Mouse (Mus musculus) right cerebral cortex, postnatal 4 days (tissue): ENCODE data around the gene Olfr819.
"Not testable (repeated sequence)": the region's sequence is repeated elsewhere in the genome, so short reads cannot be mapped to it uniquely, and the experiment has no call there.

Experiments used
- DNase-seq: peaks from one replicate; pipeline ENCODE4 v3.0.0-alpha.2; 2022

The Olfr819 gene

DNA sequence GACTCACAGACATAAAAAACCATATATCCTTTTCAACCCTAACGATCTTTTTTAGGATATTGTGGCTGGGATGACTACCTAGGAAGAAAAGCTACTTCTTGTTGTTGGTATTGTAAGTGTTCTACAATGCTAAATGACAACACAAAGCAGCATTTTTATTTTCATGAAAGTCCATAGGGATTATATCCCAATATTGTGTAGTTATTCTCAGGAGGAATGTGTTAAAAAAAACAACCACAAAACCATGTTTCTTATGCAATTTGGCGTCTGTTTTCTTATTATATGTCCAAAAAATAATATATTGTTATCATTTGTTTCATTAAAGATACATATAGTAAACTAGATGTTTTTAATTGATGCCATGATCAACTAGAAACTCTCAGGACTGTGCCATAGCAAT, at the start of gene Olfr819:
Gene Olfr819 (minus strand): TSS at position 101 of the 400 bp plus-strand sequence.
- not testable (repeated sequence) for DNase-seq

DNA sequence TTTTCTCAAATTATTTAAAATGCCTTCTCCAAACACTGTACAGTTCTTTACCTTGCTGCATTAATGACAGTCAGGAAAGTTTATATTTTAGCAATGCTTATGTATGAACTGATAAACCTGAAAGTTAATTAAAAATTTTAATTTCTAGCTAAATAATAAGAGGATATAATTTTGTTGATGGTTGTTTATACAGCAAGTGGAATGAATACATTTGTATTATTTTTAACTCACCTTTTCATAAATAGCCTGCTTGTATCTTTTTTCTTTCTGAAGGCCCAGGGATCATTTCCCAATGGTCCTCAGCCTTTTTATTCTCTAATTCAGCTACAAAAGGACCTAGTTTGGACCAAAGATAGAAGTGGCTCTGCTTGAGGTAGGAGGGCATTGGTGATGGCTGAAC, 45.3 kb upstream of the Olfr819 start, which contains the start of gene Olfr820:
Gene Olfr820 (plus strand): TSS at position 301 of the 400 bp plus-strand sequence.
- no peak for DNase-seq

GRCm38 (mm10) chr10:130005366-130005765, 38.3 kb upstream of the Olfr819 start:
- not testable (repeated sequence) for DNase-seq

DNA sequence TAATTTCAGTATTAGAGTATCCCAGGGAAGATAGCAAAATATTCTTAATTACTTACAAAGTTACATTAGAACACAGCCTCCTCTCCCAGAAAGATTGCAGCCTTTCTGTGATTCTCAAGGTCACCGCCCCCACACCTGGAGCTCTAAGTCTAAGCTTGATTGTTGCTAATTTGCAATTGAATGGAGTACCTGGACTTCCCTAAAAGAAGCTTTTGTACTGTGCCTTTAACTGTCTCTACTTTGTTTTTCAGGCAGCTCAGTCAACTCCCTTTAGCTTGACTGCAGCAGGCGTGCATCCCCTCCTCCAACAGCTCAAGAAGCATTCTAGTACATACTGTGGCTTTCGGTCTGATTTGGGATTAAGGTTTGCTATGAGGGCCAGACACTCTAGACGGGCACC, 37.0 kb upstream of the Olfr819 start:
- not testable (repeated sequence) for DNase-seq

DNA sequence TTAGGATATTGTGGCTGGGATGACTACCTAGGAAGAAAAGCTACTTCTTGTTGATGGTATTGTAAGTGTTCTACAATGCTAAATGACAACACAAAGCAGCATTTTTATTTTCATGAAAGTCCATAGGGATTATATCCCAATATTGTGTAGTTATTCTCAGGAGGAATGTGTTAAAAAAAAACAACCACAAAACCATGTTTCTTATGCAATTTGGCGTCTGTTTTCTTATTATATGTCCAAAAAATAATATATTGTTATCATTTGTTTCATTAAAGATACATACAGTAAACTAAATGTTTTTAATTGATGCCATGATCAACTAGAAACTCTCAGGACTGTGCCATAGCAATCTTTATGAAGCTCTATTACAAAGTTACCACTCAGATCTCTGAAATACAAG, 17.9 kb upstream of the Olfr819 start, which contains the start of gene Gm10310:
Gene Gm10310 (minus strand): TSS at position 101 of the 400 bp plus-strand sequence.
- not testable (repeated sequence) for DNase-seq

DNA sequence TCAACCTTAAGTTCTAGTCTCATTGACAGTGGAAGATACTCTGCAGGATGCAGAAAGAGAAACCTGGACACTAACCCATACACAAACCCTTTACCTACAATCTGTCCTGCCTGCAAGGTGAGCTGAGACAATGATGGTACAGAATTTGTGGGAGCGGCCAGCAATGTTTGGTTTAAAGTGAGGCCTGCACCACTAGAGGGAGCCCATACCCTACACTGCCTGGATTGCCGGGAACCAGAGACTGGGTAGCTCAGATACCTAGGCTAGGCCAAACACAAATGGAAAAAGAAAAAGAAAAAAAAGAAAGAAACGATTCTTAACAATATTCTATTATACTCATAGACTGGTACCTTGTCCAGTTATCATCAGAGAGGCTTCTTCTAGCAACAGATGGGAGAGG, 14.8 kb upstream of the Olfr819 start:
- not testable (repeated sequence) for DNase-seq

- DNase-seq, result not testable (repeated sequence)
Observed at GRCm38 (mm10) chr10:129976040-129976439, 9.0 kb upstream of the Olfr819 start, which contains the start of gene Olfr247. Gene Olfr247 (minus strand): TSS chr10:129976140.

DNA sequence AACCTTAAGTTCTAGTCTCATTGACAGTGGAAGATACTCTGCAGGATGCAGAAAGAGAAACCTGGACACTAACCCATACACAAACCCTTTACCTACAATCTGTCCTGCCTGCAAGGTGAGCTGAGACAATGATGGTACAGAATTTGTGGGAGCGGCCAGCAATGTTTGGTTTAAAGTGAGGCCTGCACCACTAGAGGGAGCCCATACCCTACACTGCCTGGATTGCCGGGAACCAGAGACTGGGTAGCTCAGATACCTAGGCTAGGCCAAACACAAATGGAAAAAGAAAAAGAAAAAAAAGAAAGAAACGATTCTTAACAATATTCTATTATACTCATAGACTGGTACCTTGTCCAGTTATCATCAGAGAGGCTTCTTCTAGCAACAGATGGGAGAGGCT, 5.9 kb upstream of the Olfr819 start:
- not testable (repeated sequence) for DNase-seq

DNA sequence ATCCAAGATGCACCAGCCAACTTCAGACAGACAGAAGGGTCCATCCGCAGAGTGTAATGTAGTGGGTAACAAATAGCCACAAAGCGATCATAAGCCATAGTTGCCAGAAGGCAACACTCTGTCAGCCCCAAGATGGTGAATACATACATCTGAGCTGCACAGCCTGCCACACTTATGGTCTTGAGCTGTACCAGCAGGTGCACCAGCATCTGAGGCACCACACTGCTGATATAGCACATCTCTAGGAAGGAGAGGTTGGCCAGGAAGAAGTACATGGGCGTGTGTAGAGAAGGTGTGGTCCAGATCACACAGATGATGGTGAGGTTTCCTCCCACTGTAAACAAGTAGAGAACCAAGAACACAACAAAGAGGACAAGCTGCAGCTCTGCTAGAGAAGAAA, 834 bp downstream of the Olfr819 start:
- not testable (repeated sequence) for DNase-seq

DNA sequence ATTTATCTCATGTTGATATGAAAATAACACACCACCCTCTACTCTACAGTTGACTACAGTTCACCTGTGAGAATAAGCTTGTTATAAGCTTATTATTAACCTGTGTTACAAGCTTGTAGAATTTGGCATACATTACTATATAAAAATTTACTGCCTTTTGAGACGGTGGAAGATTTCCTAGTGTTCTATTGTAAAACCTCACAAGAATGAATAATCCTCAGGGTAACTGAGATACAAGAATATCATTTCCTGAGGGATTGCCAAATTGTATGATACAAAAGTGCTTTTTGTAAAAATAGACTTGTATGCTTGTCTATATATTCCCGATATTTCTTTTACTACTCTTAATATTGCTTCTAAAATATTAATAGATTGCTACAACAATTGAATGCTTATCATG, 18.1 kb downstream of the Olfr819 start, which contains the start of gene Olfr818:
Gene Olfr818 (minus strand): TSS at position 101 of the 400 bp plus-strand sequence.
- no peak for DNase-seq

DNA sequence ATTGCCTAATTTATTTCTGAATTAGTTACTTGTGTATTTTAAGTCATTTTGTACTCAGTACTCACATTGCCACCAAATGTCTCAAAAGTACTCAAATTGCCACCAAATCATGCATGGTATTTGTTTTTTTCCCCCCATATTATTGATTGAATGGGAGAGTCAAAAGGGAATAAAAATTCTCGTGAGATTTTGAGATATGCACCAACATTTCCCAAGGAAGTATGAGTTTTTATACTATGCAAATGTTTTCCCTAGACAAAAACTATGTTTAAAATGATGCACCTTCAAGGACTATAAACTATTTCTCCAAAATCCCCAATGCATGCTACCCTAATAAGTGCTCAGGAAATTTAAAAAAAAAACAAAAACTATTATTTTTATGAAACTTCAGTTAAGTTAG, 51.6 kb downstream of the Olfr819 start, which contains the start of gene Olfr816:
Gene Olfr816 (minus strand): TSS at position 101 of the 400 bp plus-strand sequence.
- DNase-seq, result no peak
